Mouse (Mus musculus) midbrain, embryonic 13.5 days (tissue): Measurements from ENCODE around the gene Hist1h3c. TPM values are rescaled to one million over a fixed set of nuclear protein-coding genes. Genes with fewer than 3 reads are reported as not detected.

ENCODE experiments used
- ATAC-seq: fragments of 200-750 bp; cut with Nextera tagmentation; 2 replicates; pipeline ENCODE4 v1.8.0; 2017; ENCODE audit warnings: mild to moderate bottlenecking, moderate TSS enrichment, moderate library complexity
- H3K27ac ChIP-seq: fragments of 300-500 bp; sonication (generic); 2 replicates; pipeline ENCODE4 v1.5.1; 2015; ENCODE audit warnings: inconsistent platforms, mild to moderate bottlenecking, moderate library complexity
- H3K27me3 ChIP-seq: fragments of 300-500 bp; sonication (generic); 2 replicates; pipeline ENCODE4 v1.6.1; 2015; ENCODE audit warnings: mild to moderate bottlenecking, inconsistent platforms
- H3K36me3 ChIP-seq: fragments of 300-500 bp; sonication (generic); 2 replicates; pipeline ENCODE4 v1.6.1; 2015; ENCODE audit warnings: mild to moderate bottlenecking, inconsistent platforms
- H3K4me1 ChIP-seq: fragments of 300-500 bp; sonication (generic); replicated peaks from 2 replicates; pipeline ENCODE4 v1.6.1; 2015; ENCODE audit warnings: inconsistent platforms
- H3K4me2 ChIP-seq: fragments of 300-500 bp; sonication (generic); replicated peaks from 2 replicates; pipeline ENCODE4 v1.6.1; 2015; ENCODE audit warnings: moderate library complexity, mild to moderate bottlenecking, inconsistent platforms
- H3K4me3 ChIP-seq: fragments of 300-500 bp; sonication (generic); replicated peaks from 2 replicates; pipeline ENCODE4 v1.5.1; 2015; ENCODE audit warnings: mild to moderate bottlenecking, inconsistent platforms
- H3K9ac ChIP-seq: fragments of 300-500 bp; sonication (generic); replicated peaks from 2 replicates; pipeline ENCODE4 v1.6.1; 2015; ENCODE audit warnings: mild to moderate bottlenecking, inconsistent platforms
- H3K9me3 ChIP-seq: fragments of 300-500 bp; sonication (generic); 2 replicates; pipeline ENCODE4 v1.6.1; 2016; ENCODE audit warnings: mild to moderate bottlenecking, inconsistent platforms
- WGBS: fragments of 180-500 bp; shearing (Covaris S2); methylation state at CpG from one replicate; pipeline ENCODE4 v1.1.7; 2015; 5-methylcytosine and 5-hydroxymethylcytosine counted together
- microRNA-seq: library from miRNA; unstranded; fragments of <30 nt; microRNA quantifications from one replicate; pipeline ENCODE4, GENCODE M21; 2016
- polyA plus RNA-seq: library from polyadenylated mRNA; unstranded; fragments of >200 nt; fragmentation: Nextera tagmentation; extraction: Ambion mirVana; gene quantifications from 2 replicates; pipeline ENCODE4 v1.2.1, GENCODE M21; 2015

Hist1h3c gene
- polyA plus RNA-seq, 1 experiment from 2014 or later: 3.2 TPM

DNA sequence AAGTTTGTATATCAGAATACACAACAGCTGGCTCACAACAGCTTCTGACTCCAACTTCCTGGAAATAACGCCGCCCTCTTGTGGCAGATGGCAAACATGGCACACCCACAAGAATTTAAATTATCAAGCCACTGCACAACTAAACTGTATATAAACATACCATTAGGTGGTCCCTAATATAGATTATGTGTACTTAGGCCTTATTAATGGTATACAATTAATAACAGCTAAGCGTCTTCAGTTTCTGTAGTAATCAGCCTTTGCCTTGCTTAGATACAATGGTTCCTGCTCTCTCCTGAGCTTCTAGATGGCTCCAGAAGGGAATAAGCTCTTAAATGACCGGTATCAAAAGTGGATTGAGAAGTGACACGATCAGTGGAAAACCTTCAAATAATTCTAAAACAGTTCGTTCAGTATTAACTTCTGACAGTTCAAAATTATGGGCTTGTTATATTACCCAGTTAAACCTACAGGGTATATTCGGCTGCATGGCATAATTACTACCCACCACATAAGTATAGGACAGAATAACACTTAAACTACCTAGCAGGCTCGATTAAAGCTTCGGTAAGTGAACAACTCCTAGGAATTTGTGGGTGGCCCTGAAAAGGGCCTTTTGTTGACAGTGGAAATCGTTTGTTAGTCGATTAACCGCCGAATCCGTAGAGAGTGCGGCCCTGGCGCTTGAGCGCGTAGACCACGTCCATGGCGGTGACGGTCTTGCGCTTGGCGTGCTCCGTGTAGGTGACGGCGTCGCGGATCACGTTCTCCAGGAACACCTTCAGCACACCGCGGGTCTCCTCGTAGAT is 47.7 kb downstream of the Hist1h3c start:
- Histone ChIP-seq H3K27ac (peak overlapping the region; percentile 90), H3K9ac (peak overlapping the region; percentile 73), H3K4me2 (peak overlapping the region; percentile 83), H3K9me3 (no peaks in the 10 kb centered on the region), H3K4me3 (peak overlapping the region; percentile 50), H3K36me3 (no peaks in the 10 kb centered on the region), H3K27me3 (no peaks in the 10 kb centered on the region), H3K4me1 (peaks cover 11% of the 10 kb centered on the region)
- ATAC-seq: peak; percentile 82
- under 1% methylated on average over 24 of the region's 32 CpGs for WGBS

- Histone ChIP-seq H3K4me3 (no peak overlapping the region), H3K27ac (no peak overlapping the region), H3K9ac (no peak overlapping the region), H3K9me3 (no peaks in the 10 kb centered on the region), H3K4me2 (no peak overlapping the region), H3K27me3 (no peaks in the 10 kb centered on the region), H3K36me3 (no peaks in the 10 kb centered on the region), H3K4me1 (peaks cover 11% of the 10 kb centered on the region)
- WGBS: 67% methylated on average over 15 of the region's 15 CpGs
- no peak for ATAC-seq
Observed at GRCm38 (mm10) chr13:23696061-23696474, 49.3 kb downstream of the Hist1h3c start.

GRCm38 (mm10) chr13:23695514-23695913 is 49.9 kb downstream of the Hist1h3c start, which contains the start of gene Hist1h1t:
TSS of gene Hist1h1t (plus strand) at chr13:23695814.
- peaks cover 11% of the 10 kb centered on the region for H3K4me1 ChIP-seq
- H3K27ac ChIP-seq: no peak within 1 kb of the TSS
- WGBS: 60% methylated on average over 13 of the region's 13 CpGs
- no peak within 1 kb of the TSS for H3K9ac ChIP-seq
- H3K36me3 ChIP-seq: no peaks in the 10 kb centered on the region
- no peak for ATAC-seq
- no peaks in the 10 kb centered on the region for H3K9me3 ChIP-seq
- no peaks in the 10 kb centered on the region for H3K27me3 ChIP-seq
- H3K4me3 ChIP-seq: no peak within 1 kb of the TSS
- no peak within 1 kb of the TSS for H3K4me2 ChIP-seq

Small RNAs within 50 kb of the gene (microRNA-seq; reads per million reads assigned to microRNA genes)
- not detected for gene Gm44314
- gene Gm44484: not detected

Other genes with a start within 250 kb of the Hist1h3c start
- gene Hist1h4h, start 214.6 kb downstream of the Hist1h3c start, polyA plus RNA-seq: 6.4 and 7.4 TPM in 2 replicates
- 1.3 and 3.0 TPM in 2 replicates for gene Hist1h2af, start 211.7 kb downstream of the Hist1h3c start, polyA plus RNA-seq
- gene Hist1h3g, start 210.2 kb downstream of the Hist1h3c start, polyA plus RNA-seq: 3.1 and 5.3 TPM in 2 replicates
- gene Hist1h2bh, start 202.2 kb downstream of the Hist1h3c start, polyA plus RNA-seq: 0.31 and 0.35 TPM in 2 replicates
- 0.75 and 0.84 TPM in 2 replicates for gene Hist1h3f, start 201.6 kb downstream of the Hist1h3c start, polyA plus RNA-seq
- gene Hist1h4f, start 194.0 kb downstream of the Hist1h3c start, polyA plus RNA-seq: not detected in 2 replicates
- 0.23 and 0.24 TPM in 2 replicates for gene Hist1h1d, start 192.3 kb downstream of the Hist1h3c start, polyA plus RNA-seq
- 3.1 and 4.7 TPM in 2 replicates for gene Hist1h3e, start 183.2 kb downstream of the Hist1h3c start, polyA plus RNA-seq
- gene Hist1h2ae, start 174.4 kb downstream of the Hist1h3c start, polyA plus RNA-seq: 51.6 and 53.6 TPM in 2 replicates
- gene Hist1h2bg, start 174.2 kb downstream of the Hist1h3c start, polyA plus RNA-seq: 4.1 and 7.5 TPM in 2 replicates
- 3.3 and 4.5 TPM in 2 replicates for gene Hist1h2bf, start 171.4 kb downstream of the Hist1h3c start, polyA plus RNA-seq
- 0.93 and 1.7 TPM in 2 replicates for gene Hist1h2ad, start 171.2 kb downstream of the Hist1h3c start, polyA plus RNA-seq
- gene Hist1h3d, start 169.8 kb downstream of the Hist1h3c start, polyA plus RNA-seq: 2.1 and 3.1 TPM in 2 replicates
- gene Hist1h4d, start 164.0 kb downstream of the Hist1h3c start, polyA plus RNA-seq: 74.3 and 84.0 TPM in 2 replicates
- 1.4 and 2.0 TPM in 2 replicates for gene Hist1h2be, start 124.5 kb downstream of the Hist1h3c start, polyA plus RNA-seq
- gene Hist1h1e, start 123.0 kb downstream of the Hist1h3c start, polyA plus RNA-seq: 12.6 and 15.0 TPM in 2 replicates
- 0.69 and 1.1 TPM in 2 replicates for gene Hist1h2ac, start 61.7 kb downstream of the Hist1h3c start, polyA plus RNA-seq
- 22.2 and 24.4 TPM in 2 replicates for gene Hist1h2bc, start 61.4 kb downstream of the Hist1h3c start, polyA plus RNA-seq
- gene Hist1h1t, start 49.8 kb downstream of the Hist1h3c start, polyA plus RNA-seq: not detected in 2 replicates
- gene Hist1h4c, start 47.1 kb downstream of the Hist1h3c start, polyA plus RNA-seq: 5.1 and 5.8 TPM in 2 replicates
- gene Hfe, start 34.7 kb downstream of the Hist1h3c start, polyA plus RNA-seq: 2.0 and 2.7 TPM in 2 replicates
- 9.8 and 11.1 TPM in 2 replicates for gene Hist1h1c, start 6.8 kb downstream of the Hist1h3c start, polyA plus RNA-seq
- 2.8 and 3.2 TPM in 2 replicates for gene Hist1h2bb, start 1.1 kb upstream of the Hist1h3c start, polyA plus RNA-seq
- 28.4 and 31.0 TPM in 2 replicates for gene Hist1h2ab, start 5.5 kb upstream of the Hist1h3c start, polyA plus RNA-seq
- 6.3 and 8.7 TPM in 2 replicates for gene Hist1h3b, start 6.7 kb upstream of the Hist1h3c start, polyA plus RNA-seq
- gene Hist1h4b, start 11.4 kb upstream of the Hist1h3c start, polyA plus RNA-seq: 4.6 and 5.2 TPM in 2 replicates
- gene Hist1h4a, start 15.6 kb upstream of the Hist1h3c start, polyA plus RNA-seq: 0.44 and 0.57 TPM in 2 replicates
- 1.4 and 3.3 TPM in 2 replicates for gene Hist1h3a, start 16.8 kb upstream of the Hist1h3c start, polyA plus RNA-seq
- gene Hist1h1a, start 18.1 kb upstream of the Hist1h3c start, polyA plus RNA-seq: 1.6 and 2.2 TPM in 2 replicates
- gene Trim38, start 24.3 kb upstream of the Hist1h3c start, polyA plus RNA-seq: 0.15 TPM in 1 of 2 replicates, not detected in the other
- not detected in 2 replicates for gene Slc17a2, start 61.4 kb upstream of the Hist1h3c start, polyA plus RNA-seq
- gene Slc17a3, start 93.8 kb upstream of the Hist1h3c start, polyA plus RNA-seq: not detected in 2 replicates
- gene Slc17a1, start 122.1 kb upstream of the Hist1h3c start, polyA plus RNA-seq: 0.08 TPM in 1 of 2 replicates, not detected in the other
- gene Slc17a4, start 169.4 kb upstream of the Hist1h3c start, polyA plus RNA-seq: not detected in 2 replicates
- gene Hist1h2ba, start 188.6 kb upstream of the Hist1h3c start, polyA plus RNA-seq: not detected in 2 replicates
- not detected in 2 replicates for gene Hist1h2aa, start 188.9 kb upstream of the Hist1h3c start, polyA plus RNA-seq
- 1.2 and 1.6 TPM in 2 replicates for gene Scgn, start 245.6 kb upstream of the Hist1h3c start, polyA plus RNA-seq